16 mouse cellular contexts compared by ENCODE assay signal in the genomic region with DNA sequence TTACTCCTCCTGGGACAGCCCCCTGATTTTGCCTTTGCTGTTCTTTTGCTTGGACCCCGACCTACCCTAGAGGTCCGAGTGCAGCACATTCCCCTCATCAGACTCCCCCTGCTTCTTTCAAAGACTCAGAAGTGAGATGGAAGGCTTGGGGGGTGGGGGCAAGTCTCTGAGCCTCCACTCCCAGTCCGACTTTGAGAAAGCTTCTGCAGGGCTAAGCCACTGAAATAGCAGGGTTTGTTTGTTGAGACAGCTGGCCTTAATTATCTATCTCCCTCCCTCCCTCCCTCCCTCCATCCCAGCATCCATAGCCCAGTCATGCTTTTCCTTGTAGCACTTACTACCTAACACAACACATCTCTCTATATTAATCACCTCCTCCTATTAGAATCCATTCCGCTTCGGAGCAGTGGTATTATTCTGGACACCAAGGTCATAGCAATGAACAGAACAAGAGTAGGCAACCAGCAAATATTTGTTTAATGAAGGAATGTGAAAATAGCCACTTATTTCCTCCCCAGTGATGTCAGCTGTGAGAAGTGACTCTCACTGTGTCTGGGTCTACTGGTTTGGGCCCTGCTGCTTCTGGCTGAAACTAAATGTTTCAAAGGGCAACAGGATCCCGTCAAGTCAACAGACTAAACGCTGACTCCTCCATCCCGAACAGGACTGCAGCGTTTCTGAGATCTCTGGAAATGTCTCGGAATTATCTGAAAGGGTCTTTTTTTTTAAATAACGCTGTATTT. TPM values are rescaled to one million over a fixed set of nuclear protein-coding genes. Genes with fewer than 3 reads are reported as not detected.
DNase-seq lines count a peak whose midpoint lies in the region; ATAC-seq lines count a peak whose summit lies in the region.
"Had no signal": no experiment of that assay in that cellular context is flagged by ENCODE, and none has a peak within 500 bp of the region (broad histone marks: within the 10 kb centered on the region; RNA-seq: fewer than 3 reads in every experiment).

No protein-coding gene starts in this region.

- DNase-seq in kidney, adult 11 months, result no peak
- peak; percentile 19 for DNase-seq in retina, postnatal 1 day
- DNase-seq in retina, embryonic 14.5 days (ENCODE audit: low spot score), result no peak
- DNase-seq in neural tube, embryonic 11.5 days (ENCODE audit: low spot score), result peak; percentile 36
- DNase-seq in left cerebral cortex, postnatal 36 days (ENCODE audit: low spot score in 2 of 2), result no peak
- DNase-seq: adrenal gland, postnatal 10 days; forebrain, postnatal 0 days; right cerebral cortex, postnatal 25 days had no signal

- no peaks in the 10 kb centered on the region for H3K36me3 ChIP-seq in kidney, embryonic 14.5 days (ENCODE audit: control insufficient read depth, insufficient read depth, low read length)
- H3K36me3 ChIP-seq in embryonic facial prominence, embryonic 13.5 days, result no peaks in the 10 kb centered on the region
- H3K36me3 ChIP-seq in neural tube, embryonic 11.5 days (ENCODE audit: control insufficient read depth, insufficient read depth, low read length), result no peaks in the 10 kb centered on the region
- H3K36me3 ChIP-seq: liver, embryonic 15.5 days; midbrain, embryonic 12.5 days; stomach, embryonic 15.5 days had no signal

- no peaks in the 10 kb centered on the region for H3K9me3 ChIP-seq in kidney, embryonic 14.5 days (ENCODE audit: control insufficient read depth, low read length)
- no peaks in the 10 kb centered on the region for H3K9me3 ChIP-seq in embryonic facial prominence, embryonic 13.5 days
- no peaks in the 10 kb centered on the region for H3K9me3 ChIP-seq in neural tube, embryonic 11.5 days (ENCODE audit: control insufficient read depth, low read length)
- H3K9me3 ChIP-seq: liver, embryonic 15.5 days; midbrain, embryonic 12.5 days; stomach, embryonic 15.5 days had no signal

- H3K27ac ChIP-seq in kidney, embryonic 14.5 days (ENCODE audit: low read depth, low read length), result peak overlapping the region; percentile 7; the same call in 1 of the 2 replicates
- H3K27ac ChIP-seq in embryonic facial prominence, embryonic 13.5 days, result peak overlapping the region; percentile 66
- no peak overlapping the region for H3K27ac ChIP-seq in neural tube, embryonic 11.5 days (ENCODE audit: low read depth, low read length)
- H3K27ac ChIP-seq: liver, embryonic 15.5 days; midbrain, embryonic 12.5 days; stomach, embryonic 15.5 days had no signal

- ATAC-seq in kidney, embryonic 14.5 days (ENCODE audit: low FRiP score, low TSS enrichment), result peak; percentile 25; the same call in 1 of the 2 replicates
- 0 out of 2 replicates have a peak, but pooled peaks have one; percentile 43 for ATAC-seq in embryonic facial prominence, embryonic 13.5 days (ENCODE audit: insufficient number of reproducible peaks, insufficient read depth, low FRiP score, low TSS enrichment, low read depth)
- no peak for ATAC-seq in neural tube, embryonic 11.5 days (ENCODE audit: insufficient read depth, low FRiP score, low TSS enrichment)
- no peak for ATAC-seq in monocyte, adult 5-6 weeks (replicated peaks; ENCODE audit: insufficient number of reproducible peaks, low FRiP score, low TSS enrichment, poor library complexity, severe bottlenecking)
- ATAC-seq: forebrain, postnatal 0 days had no signal

- WGBS in kidney, embryonic 14.5 days, result 46% methylated on average over 11 of the region's 11 CpGs
- 22% methylated on average over 11 of the region's 11 CpGs for WGBS in embryonic facial prominence, embryonic 13.5 days
- WGBS in neural tube, embryonic 11.5 days, result 56% methylated on average over 11 of the region's 11 CpGs

- intact Hi-C loops in left cerebral cortex, postnatal 36 days (cut with DNase I), result no loop called here

- no peaks in the 10 kb centered on the region for H3K27me3 ChIP-seq in kidney, embryonic 14.5 days (ENCODE audit: control insufficient read depth, insufficient read depth, low read length)
- H3K27me3 ChIP-seq in embryonic facial prominence, embryonic 13.5 days, result no peaks in the 10 kb centered on the region
- H3K27me3 ChIP-seq in neural tube, embryonic 11.5 days (ENCODE audit: control insufficient read depth, insufficient read depth, low read length), result no peaks in the 10 kb centered on the region
- H3K27me3 ChIP-seq: midbrain, embryonic 12.5 days; stomach, embryonic 15.5 days had no signal

- peaks cover 4% of the 10 kb centered on the region for H3K4me1 ChIP-seq in kidney, embryonic 14.5 days (ENCODE audit: control insufficient read depth, insufficient read depth, low read length)
- peaks cover 16% of the 10 kb centered on the region for H3K4me1 ChIP-seq in embryonic facial prominence, embryonic 13.5 days
- peaks cover 3% of the 10 kb centered on the region for H3K4me1 ChIP-seq in neural tube, embryonic 11.5 days (ENCODE audit: control insufficient read depth, insufficient read depth, low read length)

- H3K4me2 ChIP-seq in kidney, embryonic 14.5 days (replicated peaks; ENCODE audit: low read depth, low read length), result no peak overlapping the region
- peak overlapping the region; percentile 31 for H3K4me2 ChIP-seq in embryonic facial prominence, embryonic 13.5 days
- no peak overlapping the region for H3K4me2 ChIP-seq in neural tube, embryonic 11.5 days (ENCODE audit: low read depth)
- H3K4me2 ChIP-seq: liver, embryonic 15.5 days; midbrain, embryonic 12.5 days; stomach, embryonic 15.5 days had no signal

- no peak overlapping the region for H3K4me3 ChIP-seq in kidney, embryonic 14.5 days (ENCODE audit: low read length)
- H3K4me3 ChIP-seq in embryonic facial prominence, embryonic 13.5 days, result no peak overlapping the region
- H3K4me3 ChIP-seq in neural tube, embryonic 11.5 days (ENCODE audit: low read depth, low read length), result no peak overlapping the region
- H3K4me3 ChIP-seq: liver, embryonic 15.5 days; midbrain, embryonic 12.5 days; stomach, embryonic 15.5 days had no signal

- no peak overlapping the region for H3K9ac ChIP-seq in kidney, embryonic 14.5 days (ENCODE audit: low read depth, low read length)
- H3K9ac ChIP-seq in embryonic facial prominence, embryonic 13.5 days, result 0 out of 2 replicates have a peak overlapping the region, but pooled peaks have one; percentile 32
- H3K9ac ChIP-seq in neural tube, embryonic 11.5 days (ENCODE audit: low read length), result no peak overlapping the region
- H3K9ac ChIP-seq: forebrain, postnatal 0 days; liver, embryonic 15.5 days; midbrain, embryonic 12.5 days; stomach, embryonic 15.5 days had no signal

RNA-seq across cellular contexts. Expression of gene Snx18, which starts 3.9 kb away (rescaled TPM):
- 39.4 and 51.2 TPM in 2 replicates for polyA plus RNA-seq in kidney, embryonic 14.5 days (2014; fragmentation: Nextera tagmentation; extraction: Ambion mirVana)
- polyA plus RNA-seq in embryonic facial prominence, embryonic 13.5 days (2015; fragmentation: Nextera tagmentation; extraction: Ambion mirVana), result 23.2 and 25.5 TPM in 2 replicates
- polyA plus RNA-seq in neural tube, embryonic 11.5 days (2014; fragmentation: Nextera tagmentation; extraction: Ambion mirVana), result 32.2 and 33.7 TPM in 2 replicates
- 88.0 to 99.7 TPM (median 95.7 TPM) in 3 replicates for total RNA-seq in monocyte, adult 5-6 weeks (2017)
- 10 to 100 TPM; 22.9 to 23.8 TPM for total RNA-seq in left cerebral cortex, postnatal 36 days (2021)

RNA-seq across cellular contexts. Expression of gene Hspb3, which starts 41.2 kb away (rescaled TPM):
- not detected in 2 replicates for polyA plus RNA-seq in kidney, embryonic 14.5 days (2014; fragmentation: Nextera tagmentation; extraction: Ambion mirVana)
- 0.59 and 1.0 TPM in 2 replicates for polyA plus RNA-seq in embryonic facial prominence, embryonic 13.5 days (2015; fragmentation: Nextera tagmentation; extraction: Ambion mirVana)
- 0.32 and 0.41 TPM in 2 replicates for polyA plus RNA-seq in neural tube, embryonic 11.5 days (2014; fragmentation: Nextera tagmentation; extraction: Ambion mirVana)
- total RNA-seq in monocyte, adult 5-6 weeks (2017), result not detected in 3 replicates
- total RNA-seq in left cerebral cortex, postnatal 36 days (2021), result 1 to 10 TPM; 9.1 to 9.6 TPM
- total RNA-seq: granulocyte monocyte progenitor cell, adult 5-6 weeks had no signal
- polyA plus RNA-seq: large intestine, adult 2 months; midbrain, embryonic 12.5 days had no signal

Comparison
In these comparisons a context has a peak if more than half of its experiments do, and no peak if none do; other contexts are left out.
1. DNase-seq: peak in retina, postnatal 1 day (single experiment) and neural tube, embryonic 11.5 days (single experiment); none in kidney, adult 11 months (single experiment), retina, embryonic 14.5 days (single experiment) and left cerebral cortex, postnatal 36 days (0 of 2).
2. ATAC-seq: peak in kidney, embryonic 14.5 days (single experiment) and embryonic facial prominence, embryonic 13.5 days (single experiment); none in neural tube, embryonic 11.5 days (single experiment) and monocyte, adult 5-6 weeks (single experiment).